Comparison of ENCODE assay signal across 16 mouse cellular contexts in genomic region chr2:33283674-33284073, GRCm38 (mm10).
DNase-seq lines count a peak whose midpoint lies in the region; ATAC-seq and TF ChIP-seq lines count a peak whose summit lies in the region.
"Had no signal": no experiment of that assay in that cellular context is flagged by ENCODE, and none has a peak within 500 bp of the region (broad histone marks: within the 10 kb centered on the region; RNA-seq: fewer than 3 reads in every experiment).

No protein-coding gene starts in this region.

- H3K4me3 ChIP-seq in heart, postnatal 0 days (ENCODE audit: low read depth, low read length), result no peak overlapping the region
- no peak overlapping the region for H3K4me3 ChIP-seq in heart, embryonic 11.5 days (ENCODE audit: low read depth, low read length)
- no peak overlapping the region for H3K4me3 ChIP-seq in stomach, embryonic 16.5 days (replicated peaks; ENCODE audit: low read length)
- no peak overlapping the region for H3K4me3 ChIP-seq in stomach, postnatal 0 days (ENCODE audit: low read depth, low read length)
- H3K4me3 ChIP-seq in embryonic facial prominence, embryonic 10.5 days, result no peak overlapping the region
- H3K4me3 ChIP-seq: hindbrain, embryonic 10.5 days; stomach, embryonic 15.5 days had no signal

- TF ChIP-seq EP300 in heart, postnatal 0 days (IDR thresholded peaks at IDR 0.05; ENCODE audit: low read depth), result no peak
- no peak for TF ChIP-seq EP300 in stomach, postnatal 0 days (optimal IDR thresholded peaks at IDR 0.05)

- H3K4me1 ChIP-seq in heart, postnatal 0 days (ENCODE audit: control insufficient read depth, insufficient read depth), result peaks cover 8% of the 10 kb centered on the region; the same call in 1 of the 2 replicates
- H3K4me1 ChIP-seq in heart, embryonic 11.5 days (ENCODE audit: control insufficient read depth, insufficient read depth, low read length), result peaks cover 7% of the 10 kb centered on the region; the same call in 1 of the 2 replicates
- H3K4me1 ChIP-seq in stomach, embryonic 16.5 days (ENCODE audit: control insufficient read depth, insufficient read depth, low read length), result 0 out of 2 replicates have a peak, but pooled peaks cover 5% of the 10 kb centered on the region
- H3K4me1 ChIP-seq in stomach, postnatal 0 days (replicated peaks; ENCODE audit: control insufficient read depth, insufficient read depth), result no peaks in the 10 kb centered on the region
- H3K4me1 ChIP-seq in embryonic facial prominence, embryonic 10.5 days, result peaks cover 18% of the 10 kb centered on the region
- H3K4me1 ChIP-seq: hindbrain, embryonic 10.5 days had no signal

- H3K27me3 ChIP-seq in heart, postnatal 0 days (ENCODE audit: control insufficient read depth, insufficient read depth, low read length), result no peaks in the 10 kb centered on the region
- H3K27me3 ChIP-seq in heart, embryonic 11.5 days (ENCODE audit: control insufficient read depth, insufficient read depth, low read length), result no peaks in the 10 kb centered on the region
- H3K27me3 ChIP-seq in stomach, embryonic 16.5 days (ENCODE audit: control insufficient read depth, insufficient read depth, low read length), result no peaks in the 10 kb centered on the region
- no peaks in the 10 kb centered on the region for H3K27me3 ChIP-seq in stomach, postnatal 0 days (ENCODE audit: control insufficient read depth, insufficient read depth, low read length)
- H3K27me3 ChIP-seq in embryonic facial prominence, embryonic 10.5 days (replicated peaks; ENCODE audit: low read depth, poor library complexity, severe bottlenecking), result no peaks in the 10 kb centered on the region
- H3K27me3 ChIP-seq: stomach, embryonic 15.5 days had no signal

- no peak for DNase-seq in heart, postnatal 0 days (ENCODE audit: low spot score)
- no peak for DNase-seq in stomach, postnatal 0 days (ENCODE audit: low spot score)
- DNase-seq in kidney, postnatal 36 days, result peak; percentile 18 to 46
- DNase-seq in yolk sac, embryonic 10.5 days (ENCODE audit: low spot score), result peak; percentile 30
- DNase-seq in embryonic facial prominence, embryonic 10.5 days (ENCODE audit: low spot score), result no peak
- DNase-seq in cerebellum, adult 18-20 months, result no peak
- DNase-seq: cerebellum, adult 11-12 months; forebrain, postnatal 0 days; gastrocnemius, postnatal 36 days; thymus, postnatal 25 days had no signal

- H3K9me3 ChIP-seq in heart, postnatal 0 days (replicated peaks; ENCODE audit: control insufficient read depth, low read length), result peaks cover 8% of the 10 kb centered on the region; the same call in 1 of the 2 replicates
- H3K9me3 ChIP-seq in heart, embryonic 11.5 days (replicated peaks; ENCODE audit: control insufficient read depth, low read length), result no peaks in the 10 kb centered on the region
- H3K9me3 ChIP-seq in stomach, embryonic 16.5 days (replicated peaks; ENCODE audit: control insufficient read depth, low read length), result no peaks in the 10 kb centered on the region
- no peaks in the 10 kb centered on the region for H3K9me3 ChIP-seq in stomach, postnatal 0 days (ENCODE audit: control insufficient read depth, low read length)
- no peaks in the 10 kb centered on the region for H3K9me3 ChIP-seq in embryonic facial prominence, embryonic 10.5 days
- H3K9me3 ChIP-seq: stomach, embryonic 15.5 days had no signal

- no peak for TF ChIP-seq CTCF in heart, postnatal 0 days (IDR thresholded peaks at IDR 0.05; ENCODE audit: low read depth)
- TF ChIP-seq CTCF in stomach, postnatal 0 days (IDR thresholded peaks at IDR 0.05; ENCODE audit: low read depth), result no peak

- 71% methylated on average over 2 of the region's 2 CpGs for WGBS in heart, postnatal 0 days
- 76% methylated on average over 2 of the region's 2 CpGs for WGBS in heart, embryonic 11.5 days (ENCODE audit: insufficient replicate concordance)
- WGBS in stomach, embryonic 16.5 days, result 78% methylated on average over 2 of the region's 2 CpGs
- WGBS in stomach, postnatal 0 days, result 61% methylated on average over 2 of the region's 2 CpGs
- WGBS in embryonic facial prominence, embryonic 10.5 days, result 69% methylated on average over 2 of the region's 2 CpGs

- no peak overlapping the region for H3K4me2 ChIP-seq in heart, postnatal 0 days (ENCODE audit: low read depth, low read length)
- H3K4me2 ChIP-seq in heart, embryonic 11.5 days, result no peak overlapping the region
- H3K4me2 ChIP-seq in stomach, embryonic 16.5 days (ENCODE audit: low read depth, low read length), result no peak overlapping the region
- H3K4me2 ChIP-seq in stomach, postnatal 0 days (replicated peaks; ENCODE audit: low read depth), result no peak overlapping the region
- H3K4me2 ChIP-seq: stomach, embryonic 15.5 days had no signal

- no peaks in the 10 kb centered on the region for H3K36me3 ChIP-seq in heart, postnatal 0 days (replicated peaks; ENCODE audit: control insufficient read depth, insufficient read depth, low read length)
- no peaks in the 10 kb centered on the region for H3K36me3 ChIP-seq in heart, embryonic 11.5 days (ENCODE audit: control insufficient read depth, insufficient read depth, low read length)
- H3K36me3 ChIP-seq in stomach, embryonic 16.5 days (ENCODE audit: control insufficient read depth, insufficient read depth, low read length), result no peaks in the 10 kb centered on the region
- no peaks in the 10 kb centered on the region; the same call in 1 of the 2 replicates for H3K36me3 ChIP-seq in stomach, postnatal 0 days (ENCODE audit: control insufficient read depth, insufficient read depth, low read length)
- H3K36me3 ChIP-seq in embryonic facial prominence, embryonic 10.5 days (replicated peaks), result no peaks in the 10 kb centered on the region
- H3K36me3 ChIP-seq: stomach, embryonic 15.5 days had no signal

- peak overlapping the region; percentile 72 for H3K27ac ChIP-seq in heart, postnatal 0 days (ENCODE audit: low read depth)
- no peak overlapping the region for H3K27ac ChIP-seq in heart, embryonic 11.5 days (ENCODE audit: low read depth, low read length)
- no peak overlapping the region for H3K27ac ChIP-seq in stomach, embryonic 16.5 days (ENCODE audit: low read length)
- no peak overlapping the region for H3K27ac ChIP-seq in stomach, postnatal 0 days (replicated peaks)
- no peak overlapping the region for H3K27ac ChIP-seq in embryonic facial prominence, embryonic 10.5 days (replicated peaks)
- H3K27ac ChIP-seq: hindbrain, embryonic 10.5 days had no signal

- no peak for ATAC-seq in heart, postnatal 0 days (ENCODE audit: insufficient read depth, low read depth)
- no peak for ATAC-seq in heart, embryonic 11.5 days (replicated peaks; ENCODE audit: insufficient number of reproducible peaks, low FRiP score, low TSS enrichment)
- no peak for ATAC-seq in stomach, embryonic 16.5 days (ENCODE audit: insufficient read depth, low FRiP score)
- ATAC-seq in stomach, postnatal 0 days (ENCODE audit: low FRiP score, low TSS enrichment), result no peak
- ATAC-seq: activated CD4-positive, CD25-positive, alpha-beta regulatory T cell, adult 4 months; midbrain, embryonic 16.5 days had no signal

- no peak overlapping the region for H3K9ac ChIP-seq in heart, postnatal 0 days (replicated peaks; ENCODE audit: low read depth, low read length)
- H3K9ac ChIP-seq in heart, embryonic 11.5 days (ENCODE audit: low read depth, low read length), result no peak overlapping the region
- 0 out of 2 replicates have a peak overlapping the region, but pooled peaks have one; percentile 2 for H3K9ac ChIP-seq in stomach, embryonic 16.5 days (ENCODE audit: low read length)
- H3K9ac ChIP-seq in stomach, postnatal 0 days (ENCODE audit: low read length), result no peak overlapping the region
- H3K9ac ChIP-seq: forebrain, postnatal 0 days; stomach, embryonic 15.5 days had no signal

Comparison
In these comparisons a context has a peak if more than half of its experiments do, and no peak if none do; other contexts are left out.
1. DNase-seq: peak in kidney, postnatal 36 days (2 of 2) and yolk sac, embryonic 10.5 days (single experiment); none in heart, postnatal 0 days (single experiment), stomach, postnatal 0 days (single experiment), embryonic facial prominence, embryonic 10.5 days (single experiment) and cerebellum, adult 18-20 months (0 of 2).